In genomic region chr12:82905773-82906172, GRCm38 (mm10) we compare ENCODE assay signal across 17 mouse cellular contexts.
DNase-seq lines count a peak whose midpoint lies in the region; ATAC-seq and TF ChIP-seq lines count a peak whose summit lies in the region.
"Had no signal": no experiment of that assay in that cellular context is flagged by ENCODE, and none has a peak within 500 bp of the region (broad histone marks: within the 10 kb centered on the region; RNA-seq: fewer than 3 reads in every experiment).

No protein-coding gene starts in this region.

- no peak overlapping the region for H3K9ac ChIP-seq in embryonic facial prominence, embryonic 13.5 days
- no peak overlapping the region for H3K9ac ChIP-seq in hindbrain, postnatal 0 days (replicated peaks; ENCODE audit: low read length)
- H3K9ac ChIP-seq in hindbrain, embryonic 11.5 days (ENCODE audit: low read depth, low read length): no peak overlapping the region
- H3K9ac ChIP-seq: embryonic facial prominence, embryonic 12.5 days; hindbrain, embryonic 15.5 days; liver, embryonic 13.5 days had no signal

- no peak for ATAC-seq in embryonic facial prominence, embryonic 13.5 days (ENCODE audit: insufficient number of reproducible peaks, insufficient read depth, low FRiP score, low TSS enrichment, low read depth)
- no peak for ATAC-seq in hindbrain, postnatal 0 days
- no peak for ATAC-seq in hindbrain, embryonic 11.5 days (ENCODE audit: low FRiP score)

- peaks cover 8% of the 10 kb centered on the region for H3K4me1 ChIP-seq in embryonic facial prominence, embryonic 13.5 days
- H3K4me1 ChIP-seq in embryonic facial prominence, embryonic 10.5 days: no peaks in the 10 kb centered on the region
- no peaks in the 10 kb centered on the region for H3K4me1 ChIP-seq in hindbrain, postnatal 0 days (ENCODE audit: insufficient read depth, low read length)
- H3K4me1 ChIP-seq in hindbrain, embryonic 11.5 days (replicated peaks; ENCODE audit: control insufficient read depth, insufficient read depth, low read length): no peaks in the 10 kb centered on the region
- H3K4me1 ChIP-seq: embryonic facial prominence, embryonic 12.5 days; hindbrain, embryonic 15.5 days; liver, embryonic 13.5 days; megakaryocyte, embryonic 14.5 days had no signal

- WGBS in embryonic facial prominence, embryonic 13.5 days: 39% methylated on average over 1 of the region's 1 CpGs
- 79% methylated on average over 1 of the region's 1 CpGs for WGBS in embryonic facial prominence, embryonic 10.5 days
- 25% methylated on average over 1 of the region's 1 CpGs for WGBS in hindbrain, postnatal 0 days
- 58% methylated on average over 1 of the region's 1 CpGs for WGBS in hindbrain, embryonic 11.5 days

- TF ChIP-seq CTCF in hindbrain, postnatal 0 days (IDR thresholded peaks at IDR 0.05; ENCODE audit: low read depth): no peak

- H3K27ac ChIP-seq in embryonic facial prominence, embryonic 13.5 days: peak overlapping the region; percentile 69; the same call in 1 of the 2 replicates
- H3K27ac ChIP-seq in embryonic facial prominence, embryonic 10.5 days (replicated peaks): no peak overlapping the region
- no peak overlapping the region for H3K27ac ChIP-seq in hindbrain, postnatal 0 days
- no peak overlapping the region for H3K27ac ChIP-seq in hindbrain, embryonic 11.5 days (ENCODE audit: low read depth, low read length)
- H3K27ac ChIP-seq: embryonic facial prominence, embryonic 12.5 days; hindbrain, embryonic 15.5 days; liver, embryonic 13.5 days had no signal

- H3K4me2 ChIP-seq in embryonic facial prominence, embryonic 13.5 days: no peak overlapping the region
- no peak overlapping the region for H3K4me2 ChIP-seq in hindbrain, postnatal 0 days (ENCODE audit: low read depth, low read length)
- no peak overlapping the region for H3K4me2 ChIP-seq in hindbrain, embryonic 11.5 days (replicated peaks; ENCODE audit: low read depth, low read length)
- H3K4me2 ChIP-seq: embryonic facial prominence, embryonic 12.5 days; hindbrain, embryonic 15.5 days; liver, embryonic 13.5 days had no signal

- H3K4me3 ChIP-seq in embryonic facial prominence, embryonic 13.5 days: no peak overlapping the region
- no peak overlapping the region for H3K4me3 ChIP-seq in embryonic facial prominence, embryonic 10.5 days
- no peak overlapping the region for H3K4me3 ChIP-seq in hindbrain, postnatal 0 days (ENCODE audit: low read length)
- no peak overlapping the region for H3K4me3 ChIP-seq in hindbrain, embryonic 11.5 days (ENCODE audit: low read depth, low read length)
- H3K4me3 ChIP-seq: embryonic facial prominence, embryonic 12.5 days; hindbrain, embryonic 15.5 days; liver, embryonic 13.5 days; megakaryocyte, embryonic 14.5 days had no signal

- no peak for DNase-seq in embryonic facial prominence, embryonic 10.5 days (ENCODE audit: low spot score)
- peak; percentile 46 for DNase-seq in hindbrain, postnatal 0 days (ENCODE audit: low spot score)
- DNase-seq in hindbrain, embryonic 11.5 days (ENCODE audit: low spot score): no peak
- peak; percentile 40 to 41 for DNase-seq in left cerebral cortex, adult 18-20 months (ENCODE audit: low spot score in 2 of 2)
- peak; percentile 15 for DNase-seq in right cerebral cortex, postnatal 14 days
- DNase-seq in ovary, postnatal 36 days (ENCODE audit: low spot score): no peak
- no peak for DNase-seq in heart, adult 8-10 months (ENCODE audit: low spot score)
- DNase-seq: adrenal gland, postnatal 10 days; cerebellum, postnatal 25 days; kidney, adult 2 months; kidney, postnatal 4 days; liver, embryonic 13.5 days; retina, postnatal 1 day had no signal

- no peaks in the 10 kb centered on the region for H3K36me3 ChIP-seq in embryonic facial prominence, embryonic 13.5 days
- no peaks in the 10 kb centered on the region for H3K36me3 ChIP-seq in embryonic facial prominence, embryonic 10.5 days (replicated peaks)
- H3K36me3 ChIP-seq in hindbrain, postnatal 0 days (ENCODE audit: insufficient read depth, low read length): no peaks in the 10 kb centered on the region
- H3K36me3 ChIP-seq in hindbrain, embryonic 11.5 days (ENCODE audit: control insufficient read depth, insufficient read depth, low read length): no peaks in the 10 kb centered on the region
- H3K36me3 ChIP-seq: embryonic facial prominence, embryonic 12.5 days; hindbrain, embryonic 15.5 days; liver, embryonic 13.5 days had no signal

- H3K9me3 ChIP-seq in embryonic facial prominence, embryonic 13.5 days: peaks cover 4% of the 10 kb centered on the region; the same call in 1 of the 2 replicates
- 0 out of 2 replicates have a peak, but pooled peaks cover 4% of the 10 kb centered on the region for H3K9me3 ChIP-seq in embryonic facial prominence, embryonic 10.5 days
- H3K9me3 ChIP-seq in hindbrain, postnatal 0 days (ENCODE audit: low read length): no peaks in the 10 kb centered on the region
- H3K9me3 ChIP-seq in hindbrain, embryonic 11.5 days (ENCODE audit: control insufficient read depth, low read length): no peaks in the 10 kb centered on the region
- H3K9me3 ChIP-seq: embryonic facial prominence, embryonic 12.5 days; hindbrain, embryonic 15.5 days; liver, embryonic 13.5 days had no signal

- no peaks in the 10 kb centered on the region for H3K27me3 ChIP-seq in embryonic facial prominence, embryonic 13.5 days
- H3K27me3 ChIP-seq in embryonic facial prominence, embryonic 10.5 days (replicated peaks; ENCODE audit: low read depth, poor library complexity, severe bottlenecking): no peaks in the 10 kb centered on the region
- H3K27me3 ChIP-seq in hindbrain, postnatal 0 days (ENCODE audit: insufficient read depth, low read length): no peaks in the 10 kb centered on the region
- H3K27me3 ChIP-seq in hindbrain, embryonic 11.5 days (ENCODE audit: control insufficient read depth, insufficient read depth, low read length): no peaks in the 10 kb centered on the region
- H3K27me3 ChIP-seq: embryonic facial prominence, embryonic 12.5 days; hindbrain, embryonic 15.5 days; liver, embryonic 13.5 days had no signal

Comparison
In these comparisons a context has a peak if more than half of its experiments do, and no peak if none do; other contexts are left out.
1. DNase-seq: peak in hindbrain, postnatal 0 days (single experiment), left cerebral cortex, adult 18-20 months (2 of 2) and right cerebral cortex, postnatal 14 days (single experiment); none in embryonic facial prominence, embryonic 10.5 days (single experiment), hindbrain, embryonic 11.5 days (single experiment), ovary, postnatal 36 days (single experiment) and heart, adult 8-10 months (single experiment).